Mouse (Mus musculus) activated CD4-positive, CD25-positive, alpha-beta regulatory T cell (primary cell): Measurements from ENCODE around the gene Pabpc5. TPM values are rescaled to one million over a fixed set of nuclear protein-coding genes. Genes with fewer than 3 reads are reported as not detected.

Experiments used
- polyA plus RNA-seq, 2 experiments: library from polyadenylated mRNA; unstranded; fragments of 100-300 nt; shearing (Covaris generic); gene quantifications; one replicate each; pipeline ENCODE4 v1.2.1; 2017

Gene Pabpc5
- polyA plus RNA-seq = not detected

GRCm38 (mm10) chrX:119927081-119927571, at the start of gene Pabpc5:
Gene Pabpc5 (plus strand): TSS chrX:119927196.

